ENCODE assay signal across 7 mouse cellular contexts in the genomic region with DNA sequence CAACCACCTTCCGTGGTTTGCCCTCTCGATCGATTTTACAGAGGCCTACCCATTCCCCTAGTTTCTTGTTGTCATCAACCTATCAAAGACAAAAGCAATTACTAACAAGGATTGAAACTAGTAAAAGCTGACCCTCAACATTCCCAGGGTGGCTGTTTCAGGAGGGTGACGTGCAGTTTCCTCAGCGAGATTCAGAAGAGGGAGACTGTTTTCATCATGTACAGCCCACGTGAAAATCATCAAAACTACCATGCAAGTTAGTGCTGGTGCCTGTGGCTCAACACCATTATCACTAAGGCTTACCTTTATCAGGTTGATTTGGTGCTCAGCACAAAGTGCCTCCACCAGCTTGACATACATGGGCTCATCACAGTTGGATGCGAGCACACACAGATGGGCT. TPM values are rescaled to one million over a fixed set of nuclear protein-coding genes. Genes with fewer than 3 reads are reported as not detected.
A peak's percentile ranks its signal among the peaks of the same experiment; 100 is the strongest.
DNase-seq lines count a peak whose midpoint lies in the region; ATAC-seq and TF ChIP-seq lines count a peak whose summit lies in the region.
"Not testable (repeated sequence)": the region's sequence is repeated elsewhere in the genome, so short reads cannot be mapped to it uniquely, and the experiment has no call there.

No protein-coding gene starts in this region.

- peak overlapping the region; percentile 99 for H3K9ac ChIP-seq in ES-E14 (ENCODE audit: insufficient read depth, low read depth, low read length, poor library complexity, severe bottlenecking)
- H3K9ac ChIP-seq in embryonic facial prominence, embryonic 13.5 days: peak overlapping the region; percentile 97
- H3K9ac ChIP-seq in hindbrain, embryonic 13.5 days: peak overlapping the region; percentile 91
- peak overlapping the region; percentile 86 for H3K9ac ChIP-seq in liver, postnatal 0 days (replicated peaks)
- peak overlapping the region; percentile 91; the same call in 1 of the 2 replicates for H3K9ac ChIP-seq in midbrain, embryonic 16.5 days (ENCODE audit: low read depth, low read length)

- H3K9me3 ChIP-seq in ES-E14 (ENCODE audit: control insufficient read depth, insufficient read depth, low read depth, low read length); embryonic facial prominence, embryonic 13.5 days; hindbrain, embryonic 13.5 days; liver, postnatal 0 days (ENCODE audit: low read length); midbrain, embryonic 16.5 days (replicated peaks; ENCODE audit: control insufficient read depth, low read length, poor library complexity, severe bottlenecking): not testable (repeated sequence)

- H3K4me3 ChIP-seq in ES-E14 (ENCODE audit: insufficient read depth in 1 of 2, low read depth in 1 of 2, low read length in 2 of 2, poor library complexity in 1 of 2, severe bottlenecking in 1 of 2): peak overlapping the region; percentile 82 to 96
- peak overlapping the region; percentile 90 for H3K4me3 ChIP-seq in embryonic facial prominence, embryonic 13.5 days
- H3K4me3 ChIP-seq in gastrocnemius, adult 2 months: peak overlapping the region; percentile 83
- peak overlapping the region; percentile 79 for H3K4me3 ChIP-seq in hindbrain, embryonic 13.5 days
- H3K4me3 ChIP-seq in layer of hippocampus, adult 2 months: peak overlapping the region; percentile 90
- peak overlapping the region; percentile 83 for H3K4me3 ChIP-seq in liver, postnatal 0 days (ENCODE audit: low read depth, low read length)
- peak overlapping the region; percentile 84; the same call in 1 of the 2 replicates for H3K4me3 ChIP-seq in midbrain, embryonic 16.5 days (ENCODE audit: low read depth, low read length)

- in situ Hi-C loops in ES-E14 (cut with MboI; ENCODE audit: low sequenced_read_pairs in 2 of 2, unreplicated experiment in 2 of 2): loop anchor here in 1 of 2 experiments (25.0 kb wide), 1 partner anchor 827 kb away; no protein-coding TSS in a partner anchor

- not testable (repeated sequence) for ATAC-seq in embryonic facial prominence, embryonic 13.5 days (ENCODE audit: insufficient number of reproducible peaks, insufficient read depth, low FRiP score, low TSS enrichment, low read depth); hindbrain, embryonic 13.5 days (ENCODE audit: low FRiP score); liver, postnatal 0 days; midbrain, embryonic 16.5 days

- intact Hi-C loops in gastrocnemius, adult 2 months (cut with DNase I): not testable (repeated sequence)

- H3K36me3 ChIP-seq in ES-E14 (ENCODE audit: control insufficient read depth, insufficient read depth, low read length, poor library complexity, severe bottlenecking): peaks cover 29% of the 10 kb centered on the region
- peaks cover 45% of the 10 kb centered on the region for H3K36me3 ChIP-seq in embryonic facial prominence, embryonic 13.5 days
- peaks cover 39% of the 10 kb centered on the region for H3K36me3 ChIP-seq in hindbrain, embryonic 13.5 days
- peaks cover 32% of the 10 kb centered on the region for H3K36me3 ChIP-seq in liver, postnatal 0 days (replicated peaks; ENCODE audit: insufficient read depth, low read length)
- H3K36me3 ChIP-seq in midbrain, embryonic 16.5 days (ENCODE audit: control insufficient read depth, insufficient read depth, low read length): not testable (repeated sequence)

- H3K27me3 ChIP-seq in embryonic facial prominence, embryonic 13.5 days; hindbrain, embryonic 13.5 days; liver, postnatal 0 days (ENCODE audit: insufficient read depth, low read length); midbrain, embryonic 16.5 days (ENCODE audit: control insufficient read depth, insufficient read depth, low read depth, low read length): not testable (repeated sequence)

- H3K4me2 ChIP-seq in embryonic facial prominence, embryonic 13.5 days: peak overlapping the region; percentile 91
- H3K4me2 ChIP-seq in hindbrain, embryonic 13.5 days: peak overlapping the region; percentile 95
- peak overlapping the region; percentile 69 for H3K4me2 ChIP-seq in liver, postnatal 0 days (ENCODE audit: low read depth, low read length)
- H3K4me2 ChIP-seq in midbrain, embryonic 16.5 days (ENCODE audit: low read length): peak overlapping the region; percentile 98

- not testable (repeated sequence) for DNase-seq in ES-E14 (ENCODE audit: low read depth, low spot score); gastrocnemius, adult 2 months; layer of hippocampus, adult 2 months (ENCODE audit: low spot score in 2 of 2); liver, postnatal 0 days

- not testable (repeated sequence) for TF ChIP-seq EP300 in liver, postnatal 0 days (IDR thresholded peaks at IDR 0.05; ENCODE audit: low read depth)

- not testable (repeated sequence) for TF ChIP-seq CTCF in gastrocnemius, adult 2 months (IDR thresholded peaks at IDR 0.05); layer of hippocampus, adult 2 months (conservative IDR thresholded peaks at IDR 0.05); liver, postnatal 0 days (IDR thresholded peaks at IDR 0.05; ENCODE audit: low read depth)

- WGBS in embryonic facial prominence, embryonic 13.5 days: 37% methylated on average over 7 of the region's 7 CpGs
- 43% methylated on average over 7 of the region's 7 CpGs for WGBS in hindbrain, embryonic 13.5 days
- 16% methylated on average over 7 of the region's 7 CpGs for WGBS in liver, postnatal 0 days (ENCODE audit: insufficient replicate concordance)
- 51% methylated on average over 7 of the region's 7 CpGs for WGBS in midbrain, embryonic 16.5 days

- not testable (repeated sequence) for H3K4me1 ChIP-seq in ES-E14 (ENCODE audit: control insufficient read depth in 2 of 2, insufficient read depth in 2 of 2, low read length in 2 of 2, poor library complexity in 1 of 2)
- H3K4me1 ChIP-seq in embryonic facial prominence, embryonic 13.5 days: peaks cover 36% of the 10 kb centered on the region
- H3K4me1 ChIP-seq in hindbrain, embryonic 13.5 days (replicated peaks): peaks cover 32% of the 10 kb centered on the region
- H3K4me1 ChIP-seq in liver, postnatal 0 days (ENCODE audit: insufficient read depth): peaks cover 19% of the 10 kb centered on the region
- peaks cover 20% of the 10 kb centered on the region for H3K4me1 ChIP-seq in midbrain, embryonic 16.5 days (ENCODE audit: control insufficient read depth, insufficient read depth, low read length)

- peak overlapping the region; percentile 93 for H3K27ac ChIP-seq in ES-E14 (ENCODE audit: insufficient read depth, low read depth, low read length, poor library complexity, severe bottlenecking)
- peak overlapping the region; percentile 74; the same call in 1 of the 2 replicates for H3K27ac ChIP-seq in embryonic facial prominence, embryonic 13.5 days
- H3K27ac ChIP-seq in gastrocnemius, adult 2 months; hindbrain, embryonic 13.5 days; layer of hippocampus, adult 2 months; midbrain, embryonic 16.5 days (ENCODE audit: low read length): not testable (repeated sequence)
- peak overlapping the region; percentile 74; the same call in 1 of the 2 replicates for H3K27ac ChIP-seq in liver, postnatal 0 days (ENCODE audit: low read depth)

RNA-seq across cellular contexts. Expression of gene Rps12, which starts 1.5 kb away (rescaled TPM):
- 3,853 and 4,411 TPM in 2 replicates for total RNA-seq in ES-E14 (2012; rRNA removed)
- 245 and 261 TPM in 2 replicates for polyA plus RNA-seq in embryonic facial prominence, embryonic 13.5 days (2015; fragmentation: Nextera tagmentation; extraction: Ambion mirVana)
- 100 to 1,000 TPM; 215 to 230 TPM for total RNA-seq in gastrocnemius, adult 2 months (2021)
- polyA plus RNA-seq in hindbrain, embryonic 13.5 days (2015; fragmentation: Nextera tagmentation; extraction: Ambion mirVana): 110 and 124 TPM in 2 replicates
- total RNA-seq in layer of hippocampus, adult 2 months (2021): 100 to 1,000 TPM; 201 to 281 TPM
- polyA plus RNA-seq in liver, postnatal 0 days (2015; fragmentation: Nextera tagmentation; extraction: Ambion mirVana): 145 and 149 TPM in 2 replicates
- 83.7 and 87.4 TPM in 2 replicates for polyA plus RNA-seq in midbrain, embryonic 16.5 days (2015; fragmentation: Nextera tagmentation; extraction: Ambion mirVana)

RNA-seq across cellular contexts. Expression of gene Slc18b1, which starts 11.2 kb away (rescaled TPM):
- 4.1 and 5.9 TPM in 2 replicates for total RNA-seq in ES-E14 (2012; rRNA removed)
- polyA plus RNA-seq in embryonic facial prominence, embryonic 13.5 days (2015; fragmentation: Nextera tagmentation; extraction: Ambion mirVana): 32.3 and 35.6 TPM in 2 replicates
- 1 to 10 TPM; 5.5 to 6.2 TPM for total RNA-seq in gastrocnemius, adult 2 months (2021)
- polyA plus RNA-seq in hindbrain, embryonic 13.5 days (2015; fragmentation: Nextera tagmentation; extraction: Ambion mirVana): 22.0 and 22.2 TPM in 2 replicates
- total RNA-seq in layer of hippocampus, adult 2 months (2021): 10 to 100 TPM; 28.1 to 31.2 TPM
- polyA plus RNA-seq in liver, postnatal 0 days (2015; fragmentation: Nextera tagmentation; extraction: Ambion mirVana): 1.2 and 1.5 TPM in 2 replicates
- 17.5 and 19.0 TPM in 2 replicates for polyA plus RNA-seq in midbrain, embryonic 16.5 days (2015; fragmentation: Nextera tagmentation; extraction: Ambion mirVana)
